Mouse (Mus musculus): Measurements from ENCODE around the gene Lama4. TPM values are rescaled to one million over a fixed set of nuclear protein-coding genes. Genes with fewer than 3 reads are reported as not detected.

The Lama4 gene
- polyA plus RNA-seq, 1 experiment from 2014 or later, result 69.6 TPM

DNA sequence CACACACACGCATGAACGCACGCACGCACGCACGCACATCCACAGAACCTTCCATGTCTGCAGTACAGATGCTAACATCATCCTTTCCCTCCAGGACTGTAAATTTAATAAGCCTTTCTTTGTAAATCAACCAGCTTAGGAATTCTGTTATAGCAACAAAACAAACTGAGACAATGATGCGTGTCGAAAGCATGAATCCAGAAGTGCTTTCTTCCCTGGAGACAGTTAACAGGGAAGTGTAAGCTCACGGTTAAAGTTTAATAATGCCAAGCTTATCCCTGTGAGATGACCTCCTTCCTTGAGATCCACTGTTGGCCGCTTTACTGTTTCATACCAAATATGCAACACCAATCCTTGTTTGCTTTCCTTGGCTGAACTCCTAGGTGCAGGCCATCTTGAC is 133.4 kb downstream of the Lama4 start:
- H3K9ac ChIP-seq (ENCODE audit: low read length), result no peak overlapping the region
- no peak overlapping the region for H3K27ac ChIP-seq (ENCODE audit: low read depth)
- no peak overlapping the region for H3K4me2 ChIP-seq (ENCODE audit: low read length)
- ATAC-seq (replicated peaks; ENCODE audit: low FRiP score, low TSS enrichment, low read depth) (no peak), DNase-seq (ENCODE audit: low spot score) (no peak)
- no peaks in the 10 kb centered on the region for H3K4me1 ChIP-seq (replicated peaks; ENCODE audit: control insufficient read depth, insufficient read depth, low read length)
- no peaks in the 10 kb centered on the region for H3K9me3 ChIP-seq (ENCODE audit: control insufficient read depth, low read length)
- peaks cover 11% of the 10 kb centered on the region; the same call in 1 of the 2 replicates for H3K36me3 ChIP-seq (ENCODE audit: control insufficient read depth, insufficient read depth, low read length)
- no peak overlapping the region for H3K4me3 ChIP-seq (ENCODE audit: low read depth, low read length)
- no peaks in the 10 kb centered on the region for H3K27me3 ChIP-seq (replicated peaks; ENCODE audit: control insufficient read depth, insufficient read depth, low read length)
- WGBS, result 96% methylated on average over 10 of the region's 10 CpGs

DNA sequence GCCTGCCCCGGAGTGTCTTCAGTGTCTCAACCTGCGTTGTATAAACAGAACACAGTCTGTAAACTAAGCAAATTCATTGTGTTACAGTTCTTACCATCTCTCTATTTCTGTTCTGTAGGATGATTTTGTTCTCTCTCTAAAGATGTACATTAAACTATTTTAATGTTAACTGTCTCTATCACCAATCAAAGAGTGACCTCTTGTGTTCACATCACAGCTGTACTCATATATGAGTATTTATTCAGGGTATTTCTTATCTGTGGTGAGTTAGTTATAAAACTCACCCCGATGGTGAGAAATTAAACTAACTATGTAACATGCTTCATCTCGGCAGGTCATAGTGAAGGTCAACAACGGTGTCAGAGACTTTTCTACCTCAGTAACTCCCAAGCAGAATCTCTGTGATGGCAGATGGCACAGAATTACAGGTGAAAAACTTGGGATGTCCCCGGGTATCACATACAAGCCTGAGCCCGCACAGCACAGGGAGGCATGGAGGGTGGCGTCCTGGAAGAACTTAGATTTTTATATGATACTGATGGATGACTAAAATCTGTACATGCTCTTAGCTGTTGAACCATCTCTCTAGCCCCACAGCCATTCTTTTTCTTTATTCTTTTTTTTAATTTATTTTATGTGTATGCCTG is 139.6 kb downstream of the Lama4 start:
- no peaks in the 10 kb centered on the region for H3K9me3 ChIP-seq (ENCODE audit: control insufficient read depth, low read length)
- 88% methylated on average over 8 of the region's 8 CpGs for WGBS
- H3K36me3 ChIP-seq (ENCODE audit: control insufficient read depth, insufficient read depth, low read length), result no peaks in the 10 kb centered on the region; the same call in 1 of the 2 replicates
- no peaks in the 10 kb centered on the region for H3K27me3 ChIP-seq (replicated peaks; ENCODE audit: control insufficient read depth, insufficient read depth, low read length)
- H3K27ac ChIP-seq (ENCODE audit: low read depth), result no peak overlapping the region
- ATAC-seq (replicated peaks; ENCODE audit: low FRiP score, low TSS enrichment, low read depth), result no peak
- H3K4me1 ChIP-seq (replicated peaks; ENCODE audit: control insufficient read depth, insufficient read depth, low read length), result no peaks in the 10 kb centered on the region
- no peak for DNase-seq (ENCODE audit: low spot score)
- H3K9ac ChIP-seq (ENCODE audit: low read length), result no peak overlapping the region
- no peak overlapping the region for H3K4me3 ChIP-seq (ENCODE audit: low read depth, low read length)
- no peak overlapping the region for H3K4me2 ChIP-seq (ENCODE audit: low read length)

DNA sequence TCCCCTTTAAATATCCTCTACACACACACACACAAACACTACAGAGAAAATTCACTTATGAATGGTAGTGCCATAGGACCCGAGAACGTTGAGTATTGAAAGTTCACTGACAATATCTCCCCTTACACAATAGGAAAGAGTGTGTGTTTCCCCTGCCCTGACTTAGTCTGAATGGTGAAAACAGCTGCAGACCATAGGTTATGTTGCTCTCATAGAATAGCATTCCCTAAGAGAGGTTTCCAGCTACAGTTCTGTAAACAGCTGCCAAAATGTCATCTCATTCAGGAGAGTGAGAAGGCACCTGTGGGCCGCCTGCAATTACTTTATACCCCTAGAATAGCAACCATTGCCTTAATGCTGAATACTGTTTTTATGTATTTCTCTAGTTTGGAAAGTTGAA is 141.1 kb downstream of the Lama4 start:
- Histone ChIP-seq H3K27me3 (replicated peaks; ENCODE audit: control insufficient read depth, insufficient read depth, low read length) (no peaks in the 10 kb centered on the region), H3K4me1 (replicated peaks; ENCODE audit: control insufficient read depth, insufficient read depth, low read length) (no peaks in the 10 kb centered on the region), H3K4me3 (ENCODE audit: low read depth, low read length) (no peak overlapping the region), H3K4me2 (ENCODE audit: low read length) (no peak overlapping the region), H3K36me3 (ENCODE audit: control insufficient read depth, insufficient read depth, low read length) (peaks cover 8% of the 10 kb centered on the region), H3K9me3 (ENCODE audit: control insufficient read depth, low read length) (no peaks in the 10 kb centered on the region), H3K27ac (ENCODE audit: low read depth) (no peak overlapping the region), H3K9ac (ENCODE audit: low read length) (no peak overlapping the region)
- ATAC-seq (replicated peaks; ENCODE audit: low FRiP score, low TSS enrichment, low read depth) (no peak), DNase-seq (ENCODE audit: low spot score) (no peak)
- 70% methylated on average over 3 of the region's 3 CpGs for WGBS

DNA sequence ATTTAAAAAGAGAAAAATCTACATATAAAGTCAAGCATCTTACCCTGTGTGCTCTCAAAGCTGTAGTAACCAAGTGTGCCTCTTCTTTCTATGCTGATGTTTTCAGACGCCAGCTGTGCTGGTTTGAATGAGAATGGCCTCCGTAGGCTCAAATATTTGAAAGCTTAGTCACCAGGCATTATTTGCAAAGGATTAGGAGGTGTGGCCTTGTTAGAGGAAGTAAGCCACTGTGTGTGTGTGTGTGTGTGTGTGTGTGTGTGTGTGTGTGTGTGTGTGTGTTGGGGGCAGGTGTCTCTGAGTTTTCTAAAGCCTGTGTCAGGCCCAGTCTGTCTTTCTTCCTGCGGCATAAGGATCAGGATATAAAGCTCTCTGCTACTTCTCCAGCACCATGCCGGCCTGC is 141.6 kb downstream of the Lama4 start:
- Histone ChIP-seq H3K27me3 (replicated peaks; ENCODE audit: control insufficient read depth, insufficient read depth, low read length) (no peaks in the 10 kb centered on the region), H3K9ac (ENCODE audit: low read length) (no peak overlapping the region), H3K4me1 (replicated peaks; ENCODE audit: control insufficient read depth, insufficient read depth, low read length) (no peaks in the 10 kb centered on the region), H3K4me3 (ENCODE audit: low read depth, low read length) (no peak overlapping the region), H3K36me3 (ENCODE audit: control insufficient read depth, insufficient read depth, low read length) (peaks cover 8% of the 10 kb centered on the region), H3K27ac (ENCODE audit: low read depth) (no peak overlapping the region), H3K9me3 (ENCODE audit: control insufficient read depth, low read length) (no peaks in the 10 kb centered on the region), H3K4me2 (ENCODE audit: low read length) (no peak overlapping the region)
- DNase-seq (ENCODE audit: low spot score) (no peak), ATAC-seq (replicated peaks; ENCODE audit: low FRiP score, low TSS enrichment, low read depth) (no peak)
- WGBS, result 60% methylated on average over 4 of the region's 4 CpGs

DNA sequence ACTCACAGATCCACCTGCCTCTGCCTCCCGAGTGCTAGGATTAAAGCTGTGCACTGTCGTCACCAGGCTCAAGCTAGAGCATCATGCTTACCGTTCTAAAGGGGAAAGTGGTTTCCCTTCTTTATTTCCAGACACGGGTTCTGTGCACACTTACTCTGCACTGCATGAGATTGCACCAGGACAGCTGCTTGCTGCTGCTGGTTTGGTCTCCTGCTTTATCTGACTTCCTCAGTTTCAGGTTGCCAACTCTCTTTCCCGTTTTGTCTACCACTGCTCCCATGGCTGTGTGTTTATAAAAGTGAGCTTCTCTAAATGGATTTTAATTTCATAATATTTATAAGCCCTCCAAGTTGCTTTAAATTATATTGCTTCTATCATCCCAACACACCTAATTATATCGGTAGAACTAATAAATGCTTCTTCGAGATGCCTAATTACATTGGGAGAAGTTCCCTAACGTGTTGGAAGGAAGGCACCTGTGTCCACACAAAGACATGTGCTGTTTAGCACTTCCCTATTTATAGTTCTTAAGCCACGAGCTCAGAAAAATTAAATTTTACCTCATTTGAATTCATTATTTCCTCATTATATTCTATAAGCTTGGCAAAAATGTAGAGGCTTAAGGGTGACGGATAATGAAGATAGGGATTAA is 143.6 kb downstream of the Lama4 start:
- H3K36me3 ChIP-seq (ENCODE audit: control insufficient read depth, insufficient read depth, low read length), result peaks cover 8% of the 10 kb centered on the region
- ATAC-seq (replicated peaks; ENCODE audit: low FRiP score, low TSS enrichment, low read depth), result no peak
- H3K9me3 ChIP-seq (ENCODE audit: control insufficient read depth, low read length), result no peaks in the 10 kb centered on the region
- H3K27ac ChIP-seq (ENCODE audit: low read depth), result no peak overlapping the region
- no peak overlapping the region for H3K4me2 ChIP-seq (ENCODE audit: low read length)
- no peak overlapping the region for H3K9ac ChIP-seq (ENCODE audit: low read length)
- DNase-seq (ENCODE audit: low spot score), result no peak
- 64% methylated on average over 10 of the region's 10 CpGs for WGBS
- no peaks in the 10 kb centered on the region for H3K4me1 ChIP-seq (replicated peaks; ENCODE audit: control insufficient read depth, insufficient read depth, low read length)
- no peaks in the 10 kb centered on the region for H3K27me3 ChIP-seq (replicated peaks; ENCODE audit: control insufficient read depth, insufficient read depth, low read length)
- H3K4me3 ChIP-seq (ENCODE audit: low read depth, low read length), result no peak overlapping the region

DNA sequence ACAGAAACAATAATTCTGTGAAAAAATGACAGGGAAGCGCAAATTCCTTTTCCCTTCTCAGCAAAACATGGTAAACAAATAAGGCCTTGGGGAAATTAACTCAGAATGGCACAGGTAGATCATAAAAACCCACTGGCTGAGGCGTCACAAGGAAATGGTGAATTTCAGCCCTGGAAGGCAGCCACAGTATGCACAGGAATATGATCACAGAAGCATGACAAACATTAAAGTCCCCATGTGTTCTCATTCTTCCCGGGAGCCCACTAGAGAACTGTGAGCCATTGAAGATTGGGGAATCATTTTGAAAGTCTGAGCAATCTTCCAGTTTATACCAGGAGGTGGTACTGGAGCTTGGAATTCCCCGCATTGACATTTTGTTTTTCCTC is 144.2 kb downstream of the Lama4 start:
- Histone ChIP-seq H3K27me3 (replicated peaks; ENCODE audit: control insufficient read depth, insufficient read depth, low read length) (no peaks in the 10 kb centered on the region), H3K36me3 (ENCODE audit: control insufficient read depth, insufficient read depth, low read length) (peaks cover 8% of the 10 kb centered on the region), H3K9me3 (ENCODE audit: control insufficient read depth, low read length) (no peaks in the 10 kb centered on the region), H3K4me1 (replicated peaks; ENCODE audit: control insufficient read depth, insufficient read depth, low read length) (no peaks in the 10 kb centered on the region), H3K9ac (ENCODE audit: low read length) (no peak overlapping the region), H3K27ac (ENCODE audit: low read depth) (no peak overlapping the region), H3K4me2 (ENCODE audit: low read length) (no peak overlapping the region), H3K4me3 (ENCODE audit: low read depth, low read length) (no peak overlapping the region)
- ATAC-seq (replicated peaks; ENCODE audit: low FRiP score, low TSS enrichment, low read depth), result no peak
- 56% methylated on average over 4 of the region's 4 CpGs for WGBS
- no peak for DNase-seq (ENCODE audit: low spot score)

DNA sequence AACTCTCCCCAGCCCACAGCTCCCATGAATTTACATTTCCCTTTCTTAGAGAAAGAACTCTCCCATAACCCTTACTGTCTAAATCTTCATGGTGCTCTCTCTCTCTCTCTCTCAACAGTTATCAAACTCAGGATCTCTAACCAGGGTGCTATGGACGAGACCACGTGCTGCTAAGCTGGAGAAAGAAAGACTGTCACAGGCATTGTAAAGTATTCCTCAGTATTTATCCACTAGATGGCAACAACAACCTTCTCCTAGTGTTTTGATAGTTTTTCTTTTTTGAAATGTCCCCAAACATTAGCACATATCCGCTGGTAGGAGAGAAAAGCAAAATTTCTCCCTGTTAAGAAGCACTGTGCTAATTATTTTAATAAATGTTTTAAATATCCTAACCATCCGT is 156.1 kb downstream of the Lama4 start:
- no peak overlapping the region for H3K27ac ChIP-seq (ENCODE audit: low read depth)
- DNase-seq (ENCODE audit: low spot score) (no peak), ATAC-seq (replicated peaks; ENCODE audit: low FRiP score, low TSS enrichment, low read depth) (no peak)
- no peaks in the 10 kb centered on the region for H3K9me3 ChIP-seq (ENCODE audit: control insufficient read depth, low read length)
- 36% methylated on average over 4 of the region's 4 CpGs for WGBS
- H3K4me2 ChIP-seq (ENCODE audit: low read length), result no peak overlapping the region
- no peaks in the 10 kb centered on the region for H3K27me3 ChIP-seq (replicated peaks; ENCODE audit: control insufficient read depth, insufficient read depth, low read length)
- no peak overlapping the region for H3K9ac ChIP-seq (ENCODE audit: low read length)
- H3K36me3 ChIP-seq (ENCODE audit: control insufficient read depth, insufficient read depth, low read length), result no peaks in the 10 kb centered on the region
- no peak overlapping the region for H3K4me3 ChIP-seq (ENCODE audit: low read depth, low read length)
- no peaks in the 10 kb centered on the region for H3K4me1 ChIP-seq (replicated peaks; ENCODE audit: control insufficient read depth, insufficient read depth, low read length)

DNA sequence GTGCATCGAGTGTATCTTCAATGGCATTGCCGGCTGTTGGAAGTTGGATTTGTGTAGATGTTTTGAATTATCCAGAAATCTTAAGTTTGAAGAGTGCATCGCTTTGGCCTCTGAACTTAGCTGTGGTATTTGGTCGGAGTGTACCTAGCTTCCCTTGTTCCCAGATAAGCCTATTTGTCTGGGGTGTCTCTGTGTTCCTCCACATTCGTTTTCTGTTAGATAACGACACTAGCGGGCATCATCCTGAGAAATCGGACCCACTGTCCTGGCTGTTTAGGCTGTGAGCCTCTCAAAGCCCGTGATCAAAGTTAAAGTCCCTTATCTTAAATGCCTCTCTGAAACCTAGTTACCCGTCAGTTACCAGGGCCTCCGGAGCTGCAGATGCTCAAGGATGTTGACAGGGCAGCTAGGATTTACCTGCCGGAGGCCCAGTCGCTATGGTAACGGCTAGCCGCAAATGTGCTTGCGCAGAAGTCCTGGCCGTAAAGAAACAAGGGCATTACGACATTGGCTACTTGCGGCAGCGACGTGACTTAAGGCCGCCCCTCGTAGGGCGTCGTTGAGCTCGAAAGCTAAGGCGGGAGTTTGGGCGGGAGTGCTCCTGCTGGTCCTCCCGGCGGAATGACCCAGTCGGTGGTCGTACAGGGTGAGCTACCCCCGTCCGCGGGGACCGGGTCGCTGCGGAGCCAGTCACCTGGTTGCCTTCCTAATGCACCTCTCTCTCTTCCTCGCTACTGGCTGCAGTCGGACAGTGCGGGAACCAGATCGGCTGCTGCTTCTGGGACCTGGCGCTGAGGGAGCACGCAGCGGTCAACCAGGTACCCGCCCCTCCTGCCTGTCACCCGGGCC is 168.4 kb downstream of the Lama4 start, which contains the start of the genes Fam229b and Tube1:
TSS of gene Fam229b (minus strand) at position 453 of the 849 bp plus-strand sequence.
TSS of gene Tube1 (plus strand) at position 515 of the 849 bp plus-strand sequence.
- H3K27me3 ChIP-seq (replicated peaks; ENCODE audit: control insufficient read depth, insufficient read depth, low read length), result no peaks in the 10 kb centered on the region
- H3K27ac ChIP-seq (ENCODE audit: low read depth), result 0 out of 2 replicates have a peak within 1 kb of the TSS, but pooled peaks have one; percentile 51
- peak within 1 kb of the TSS; percentile 62 for H3K4me3 ChIP-seq (ENCODE audit: low read depth, low read length)
- peaks cover 16% of the 10 kb centered on the region for H3K36me3 ChIP-seq (ENCODE audit: control insufficient read depth, insufficient read depth, low read length)
- peaks cover 9% of the 10 kb centered on the region for H3K4me1 ChIP-seq (replicated peaks; ENCODE audit: control insufficient read depth, insufficient read depth, low read length)
- ATAC-seq (replicated peaks; ENCODE audit: low FRiP score, low TSS enrichment, low read depth), result peak; percentile 92
- WGBS, result 4% methylated on average over 47 of the region's 47 CpGs
- H3K9ac ChIP-seq (ENCODE audit: low read length), result peak within 1 kb of the TSS; percentile 57
- no peaks in the 10 kb centered on the region for H3K9me3 ChIP-seq (ENCODE audit: control insufficient read depth, low read length)
- peak; percentile 91 for DNase-seq (ENCODE audit: low spot score)
- H3K4me2 ChIP-seq (ENCODE audit: low read length), result peak within 1 kb of the TSS; percentile 61
